Mouse (Mus musculus) frontal cortex, adult 2 months (tissue): ENCODE results near the gene Gm8453. TPM values are rescaled to one million over a fixed set of nuclear protein-coding genes. Genes with fewer than 3 reads are reported as not detected.
"Not testable (repeated sequence)": the region's sequence is repeated elsewhere in the genome, so short reads cannot be mapped to it uniquely, and the experiment has no call there.

Experiments used
- DNase-seq, 2 experiments: peaks; one replicate each; pipeline ENCODE4 v3.0.0; 2022; ENCODE audit warnings: low spot score in 1 of 2; ENCODE audit errors: extremely low spot score in 1 of 2
- polyA plus RNA-seq: library from polyadenylated mRNA; depleted of rRNA; stranded (reverse); fragments of >200 nt; gene quantifications from 2 replicates; pipeline ENCODE4 v1.2.3, GENCODE M21; 2012; rRNA removed

Gm8453 gene
- polyA plus RNA-seq, result not detected in 2 replicates

DNA sequence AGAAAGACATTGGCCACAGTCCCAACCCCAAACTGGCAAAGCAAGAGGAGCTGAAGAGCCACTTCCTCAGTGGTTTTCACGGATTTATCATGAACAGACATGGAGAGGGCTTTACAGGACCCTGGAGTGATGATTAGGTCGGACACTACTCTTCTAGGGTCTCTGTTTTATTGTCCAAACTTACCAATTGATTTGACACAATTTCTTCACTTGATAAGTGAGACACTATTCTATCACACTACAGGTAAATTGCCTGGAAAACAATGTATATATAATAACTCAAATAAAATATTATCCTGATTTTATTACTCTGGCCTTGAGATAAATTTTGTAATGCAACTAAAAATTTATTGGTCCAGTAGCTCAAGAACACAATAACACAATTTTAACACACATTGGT, at the start of gene Gm8453:
Gene Gm8453 (minus strand): TSS at position 101 of the 400 bp plus-strand sequence.
- DNase-seq, result not testable (repeated sequence)

DNA sequence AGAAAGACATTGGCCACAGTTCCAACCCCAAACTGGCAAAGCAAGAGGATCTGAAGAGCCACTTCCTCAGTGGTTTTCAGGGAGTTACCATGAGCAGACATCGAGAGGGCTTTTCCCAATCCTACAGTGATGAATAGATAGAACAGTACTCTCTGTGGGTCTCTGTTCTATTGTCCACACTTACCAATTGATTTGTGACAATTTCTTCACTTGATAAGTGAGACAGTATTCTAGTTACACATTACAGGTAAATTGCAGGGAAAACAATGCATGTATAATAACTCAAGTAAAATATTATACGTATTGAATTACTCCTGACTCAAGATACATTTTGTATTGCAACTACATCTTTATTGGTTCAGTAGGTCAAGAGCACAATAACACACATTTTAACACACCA, 28.1 kb downstream of the Gm8453 start, which contains the start of gene Gm8653:
Gene Gm8653 (minus strand): TSS at position 101 of the 400 bp plus-strand sequence.
- not testable (repeated sequence) for DNase-seq

DNA sequence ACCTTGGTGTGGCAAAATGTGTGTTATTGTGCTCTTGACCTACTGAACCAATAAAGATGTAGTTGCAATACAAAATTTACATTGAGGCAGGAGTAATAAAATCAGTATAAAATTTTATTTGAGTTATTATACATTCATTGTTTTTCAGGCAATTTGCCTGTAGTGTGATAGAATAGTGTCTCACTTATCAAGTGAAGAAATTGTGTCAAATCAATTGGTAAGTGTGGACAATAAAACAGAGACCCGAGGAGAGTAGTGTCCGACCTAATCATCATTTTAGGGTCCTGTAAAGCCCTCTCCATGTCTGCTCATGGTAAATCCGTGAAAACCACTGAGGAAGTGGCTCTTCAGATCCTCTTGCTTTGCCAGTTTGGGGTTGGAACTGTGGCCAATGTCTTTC, 40.2 kb downstream of the Gm8453 start, which contains the start of gene Vmn1r143:
Gene Vmn1r143 (plus strand): TSS at position 301 of the 400 bp plus-strand sequence.
- not testable (repeated sequence) for DNase-seq

Other genes starting within 250 kb of the Gm8453 start
- gene Vmn1r137, start 234.9 kb downstream of the Gm8453 start, polyA plus RNA-seq, result not detected in 2 replicates
- not detected in 2 replicates for gene Vmn1r138, start 200.6 kb downstream of the Gm8453 start, polyA plus RNA-seq
- gene Gm6176, start 173.2 kb downstream of the Gm8453 start, polyA plus RNA-seq, result not detected in 2 replicates
- gene Vmn1r139, start 160.4 kb downstream of the Gm8453 start, polyA plus RNA-seq, result not detected in 2 replicates
- gene Gm16451, start 111.2 kb downstream of the Gm8453 start, polyA plus RNA-seq, result not detected in 2 replicates
- gene Gm10666, start 94.7 kb downstream of the Gm8453 start, polyA plus RNA-seq, result not detected in 2 replicates
- not detected in 2 replicates for gene Vmn1r142, start 65.4 kb downstream of the Gm8453 start, polyA plus RNA-seq
- not detected in 2 replicates for gene Vmn1r143, start 40.1 kb downstream of the Gm8453 start, polyA plus RNA-seq
- gene Gm8653, start 28.2 kb downstream of the Gm8453 start, polyA plus RNA-seq, result not detected in 2 replicates
- gene Gm4187, start 100.2 kb upstream of the Gm8453 start, polyA plus RNA-seq, result not detected in 2 replicates
- not detected in 2 replicates for gene Gm8660, start 141.6 kb upstream of the Gm8453 start, polyA plus RNA-seq
- not detected in 2 replicates for gene Vmn1r148, start 184.1 kb upstream of the Gm8453 start, polyA plus RNA-seq
- not detected in 2 replicates for gene Vmn1r149, start 208.7 kb upstream of the Gm8453 start, polyA plus RNA-seq
- not detected in 2 replicates for gene Gm10665, start 234.6 kb upstream of the Gm8453 start, polyA plus RNA-seq